ENCODE assay signal across 15 mouse cellular contexts in the genomic region with DNA sequence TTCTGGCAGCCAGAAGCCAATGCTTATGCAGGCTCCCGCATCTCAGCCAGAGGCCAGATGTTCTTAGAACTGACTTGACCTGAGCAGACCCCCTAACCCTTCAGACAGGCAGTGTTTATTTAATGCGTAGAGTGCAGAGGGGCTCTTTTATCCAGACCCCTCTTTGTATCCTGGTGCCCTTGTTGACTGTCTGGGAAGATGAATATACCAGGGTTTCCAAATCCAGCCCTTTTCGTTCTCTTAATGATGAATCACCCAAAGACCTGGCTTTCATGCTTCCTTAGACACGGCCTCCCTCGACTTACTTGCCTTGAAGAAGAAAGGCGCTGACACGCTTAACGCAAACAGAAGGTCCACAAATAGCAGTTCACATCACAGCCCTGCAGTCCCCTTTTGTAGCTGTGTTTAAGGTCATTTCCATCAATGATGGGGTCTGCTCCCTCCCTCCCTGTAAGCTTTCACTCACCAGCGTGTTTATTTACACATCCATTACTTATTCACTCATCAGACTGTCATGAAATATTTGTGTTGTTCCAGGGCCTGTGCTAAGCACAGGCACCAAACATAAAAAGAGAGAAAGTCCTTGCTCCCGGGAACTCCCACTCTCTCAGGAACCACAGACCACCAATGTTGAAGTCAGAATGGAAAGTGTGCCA. TPM values are rescaled to one million over a fixed set of nuclear protein-coding genes. Genes with fewer than 3 reads are reported as not detected.
DNase-seq lines count a peak whose midpoint lies in the region; ATAC-seq and TF ChIP-seq lines count a peak whose summit lies in the region.
"Had no signal": no experiment of that assay in that cellular context is flagged by ENCODE, and none has a peak within 500 bp of the region (broad histone marks: within the 10 kb centered on the region; RNA-seq: fewer than 3 reads in every experiment).

No protein-coding gene starts in this region.

- intact Hi-C loops in left cerebral cortex, adult 2 months (cut with DNase I) = no loop called here

- H3K9me3 ChIP-seq in hindbrain, postnatal 0 days (ENCODE audit: low read length) = no peaks in the 10 kb centered on the region
- H3K9me3 ChIP-seq in hindbrain, embryonic 14.5 days (ENCODE audit: control insufficient read depth, low read length) = no peaks in the 10 kb centered on the region
- no peaks in the 10 kb centered on the region for H3K9me3 ChIP-seq in midbrain, embryonic 11.5 days (ENCODE audit: control insufficient read depth, low read length)
- no peaks in the 10 kb centered on the region for H3K9me3 ChIP-seq in midbrain, embryonic 14.5 days (ENCODE audit: control insufficient read depth, low read length)
- H3K9me3 ChIP-seq in intestine, embryonic 16.5 days (ENCODE audit: control insufficient read depth, low read length) = 0 out of 2 replicates have a peak, but pooled peaks cover 5% of the 10 kb centered on the region
- H3K9me3 ChIP-seq: heart, embryonic 15.5 days; neural tube, embryonic 13.5 days had no signal

- ATAC-seq in hindbrain, postnatal 0 days = no peak
- ATAC-seq in hindbrain, embryonic 14.5 days (ENCODE audit: low FRiP score) = no peak
- 0 out of 2 replicates have a peak, but pooled peaks have one; percentile 22 for ATAC-seq in midbrain, embryonic 11.5 days (ENCODE audit: low FRiP score)
- no peak for ATAC-seq in midbrain, embryonic 14.5 days (ENCODE audit: low FRiP score, low TSS enrichment)
- ATAC-seq in intestine, embryonic 16.5 days = peak; percentile 8; the same call in 1 of the 2 replicates
- ATAC-seq: midbrain, embryonic 16.5 days had no signal

- no peaks in the 10 kb centered on the region for H3K4me1 ChIP-seq in hindbrain, postnatal 0 days (ENCODE audit: insufficient read depth, low read length)
- no peaks in the 10 kb centered on the region for H3K4me1 ChIP-seq in hindbrain, embryonic 14.5 days (replicated peaks; ENCODE audit: control insufficient read depth, insufficient read depth, low read length)
- peaks cover 12% of the 10 kb centered on the region for H3K4me1 ChIP-seq in midbrain, embryonic 11.5 days (ENCODE audit: control insufficient read depth, insufficient read depth, low read length)
- no peaks in the 10 kb centered on the region for H3K4me1 ChIP-seq in midbrain, embryonic 14.5 days (ENCODE audit: control insufficient read depth, insufficient read depth, low read length)
- peaks cover 16% of the 10 kb centered on the region for H3K4me1 ChIP-seq in intestine, embryonic 16.5 days (ENCODE audit: control insufficient read depth, insufficient read depth, low read length)
- H3K4me1 ChIP-seq: heart, embryonic 15.5 days; neural tube, embryonic 13.5 days had no signal

- no peak for TF ChIP-seq CTCF in hindbrain, postnatal 0 days (IDR thresholded peaks at IDR 0.05; ENCODE audit: low read depth)
- TF ChIP-seq CTCF in left cerebral cortex, adult 2 months (IDR thresholded peaks at IDR 0.05) = no peak

- H3K27me3 ChIP-seq in hindbrain, postnatal 0 days (ENCODE audit: insufficient read depth, low read length) = no peaks in the 10 kb centered on the region
- no peaks in the 10 kb centered on the region for H3K27me3 ChIP-seq in hindbrain, embryonic 14.5 days (ENCODE audit: control insufficient read depth, insufficient read depth, low read length)
- no peaks in the 10 kb centered on the region for H3K27me3 ChIP-seq in midbrain, embryonic 11.5 days (ENCODE audit: control insufficient read depth, insufficient read depth, low read length)
- H3K27me3 ChIP-seq in midbrain, embryonic 14.5 days (ENCODE audit: control insufficient read depth, insufficient read depth, low read length) = no peaks in the 10 kb centered on the region
- no peaks in the 10 kb centered on the region for H3K27me3 ChIP-seq in intestine, embryonic 16.5 days (replicated peaks; ENCODE audit: control insufficient read depth, insufficient read depth, low read length)
- H3K27me3 ChIP-seq: heart, embryonic 15.5 days had no signal

- 0 out of 2 replicates have a peak overlapping the region, but pooled peaks have one; percentile 9 for H3K9ac ChIP-seq in hindbrain, postnatal 0 days (replicated peaks; ENCODE audit: low read length)
- no peak overlapping the region for H3K9ac ChIP-seq in hindbrain, embryonic 14.5 days
- H3K9ac ChIP-seq in midbrain, embryonic 11.5 days (ENCODE audit: low read length) = no peak overlapping the region
- H3K9ac ChIP-seq in midbrain, embryonic 14.5 days (replicated peaks; ENCODE audit: low read length) = no peak overlapping the region
- H3K9ac ChIP-seq in intestine, embryonic 16.5 days (ENCODE audit: low read depth, low read length) = no peak overlapping the region
- H3K9ac ChIP-seq: heart, embryonic 15.5 days; neural tube, embryonic 13.5 days had no signal

- no peak overlapping the region for H3K4me2 ChIP-seq in hindbrain, postnatal 0 days (ENCODE audit: low read depth, low read length)
- H3K4me2 ChIP-seq in hindbrain, embryonic 14.5 days (replicated peaks) = no peak overlapping the region
- no peak overlapping the region for H3K4me2 ChIP-seq in midbrain, embryonic 11.5 days
- no peak overlapping the region for H3K4me2 ChIP-seq in midbrain, embryonic 14.5 days (ENCODE audit: low read length)
- no peak overlapping the region for H3K4me2 ChIP-seq in intestine, embryonic 16.5 days (ENCODE audit: low read depth, low read length)
- H3K4me2 ChIP-seq: heart, embryonic 15.5 days; neural tube, embryonic 13.5 days had no signal

- WGBS in hindbrain, postnatal 0 days = 26% methylated on average over 10 of the region's 10 CpGs
- 17% methylated on average over 10 of the region's 10 CpGs for WGBS in hindbrain, embryonic 14.5 days
- 36% methylated on average over 10 of the region's 10 CpGs for WGBS in midbrain, embryonic 11.5 days
- 36% methylated on average over 10 of the region's 10 CpGs for WGBS in midbrain, embryonic 14.5 days
- 28% methylated on average over 10 of the region's 10 CpGs for WGBS in intestine, embryonic 16.5 days

- H3K36me3 ChIP-seq in hindbrain, postnatal 0 days (ENCODE audit: insufficient read depth, low read length) = peaks cover 15% of the 10 kb centered on the region
- peaks cover 30% of the 10 kb centered on the region for H3K36me3 ChIP-seq in hindbrain, embryonic 14.5 days (replicated peaks; ENCODE audit: control insufficient read depth, insufficient read depth)
- H3K36me3 ChIP-seq in midbrain, embryonic 11.5 days (ENCODE audit: control insufficient read depth, insufficient read depth, low read length) = no peaks in the 10 kb centered on the region
- peaks cover 18% of the 10 kb centered on the region; the same call in 1 of the 2 replicates for H3K36me3 ChIP-seq in midbrain, embryonic 14.5 days (ENCODE audit: control insufficient read depth, insufficient read depth, low read length)
- H3K36me3 ChIP-seq in intestine, embryonic 16.5 days (ENCODE audit: control insufficient read depth, insufficient read depth, low read length) = no peaks in the 10 kb centered on the region

- H3K4me3 ChIP-seq in hindbrain, postnatal 0 days (ENCODE audit: low read length) = no peak overlapping the region
- no peak overlapping the region for H3K4me3 ChIP-seq in hindbrain, embryonic 14.5 days (replicated peaks; ENCODE audit: low read length)
- no peak overlapping the region for H3K4me3 ChIP-seq in midbrain, embryonic 11.5 days (ENCODE audit: low read depth, low read length)
- H3K4me3 ChIP-seq in midbrain, embryonic 14.5 days (replicated peaks; ENCODE audit: low read depth, low read length) = no peak overlapping the region
- no peak overlapping the region for H3K4me3 ChIP-seq in intestine, embryonic 16.5 days (ENCODE audit: low read length)
- no peak overlapping the region for H3K4me3 ChIP-seq in left cerebral cortex, adult 2 months
- H3K4me3 ChIP-seq: heart, embryonic 15.5 days; neural tube, embryonic 13.5 days had no signal

- H3K27ac ChIP-seq in hindbrain, postnatal 0 days = no peak overlapping the region
- H3K27ac ChIP-seq in hindbrain, embryonic 14.5 days = no peak overlapping the region
- no peak overlapping the region for H3K27ac ChIP-seq in midbrain, embryonic 11.5 days (ENCODE audit: low read depth, low read length)
- H3K27ac ChIP-seq in midbrain, embryonic 14.5 days (replicated peaks; ENCODE audit: low read depth, low read length) = no peak overlapping the region
- H3K27ac ChIP-seq in intestine, embryonic 16.5 days (ENCODE audit: low read length) = peak overlapping the region; percentile 47; the same call in 1 of the 2 replicates
- no peak overlapping the region for H3K27ac ChIP-seq in left cerebral cortex, adult 2 months
- H3K27ac ChIP-seq: heart, embryonic 15.5 days; neural tube, embryonic 13.5 days had no signal

- DNase-seq in hindbrain, postnatal 0 days (ENCODE audit: low spot score) = no peak
- DNase-seq in hindbrain, embryonic 14.5 days (ENCODE audit: low spot score) = no peak
- no peak for DNase-seq in midbrain, embryonic 11.5 days (ENCODE audit: low spot score, missing footprints)
- DNase-seq in midbrain, embryonic 14.5 days = no peak
- no peak for DNase-seq in left cerebral cortex, adult 2 months (ENCODE audit: extremely low spot score in 1 of 2, low spot score in 2 of 2)
- no peak for DNase-seq in kidney, adult 18-20 months
- no peak for DNase-seq in urinary bladder, postnatal 4 days (ENCODE audit: low spot score in 2 of 2)
- DNase-seq: cerebellum, adult 8-10 months; lung, postnatal 36 days; right cerebral cortex, adult 18-20 months; thymus, postnatal 14 days had no signal

RNA-seq across cellular contexts. Expression of a gene that starts 17.7 kb away (rescaled TPM):
- 33.1 and 44.4 TPM in 2 replicates for total RNA-seq in hindbrain, postnatal 0 days (2014; rRNA removed)
- 25.7 and 28.5 TPM in 2 replicates for polyA plus RNA-seq in hindbrain, postnatal 0 days (2015; fragmentation: Nextera tagmentation; extraction: Ambion mirVana)
- polyA plus RNA-seq in hindbrain, embryonic 14.5 days (2014; fragmentation: Nextera tagmentation; extraction: Ambion mirVana) = 31.7 and 37.0 TPM in 2 replicates
- 36.3 and 38.0 TPM in 2 replicates for polyA plus RNA-seq in midbrain, embryonic 11.5 days (2014; fragmentation: Nextera tagmentation; extraction: Ambion mirVana)
- 36.3 and 41.5 TPM in 2 replicates for polyA plus RNA-seq in midbrain, embryonic 14.5 days (2014; fragmentation: Nextera tagmentation; extraction: Ambion mirVana)
- polyA plus RNA-seq in intestine, embryonic 16.5 days (2015; fragmentation: Nextera tagmentation; extraction: Ambion mirVana) = 126 and 128 TPM in 2 replicates
- total RNA-seq in left cerebral cortex, adult 2 months (2021) = 10 to 100 TPM; 36.2 to 36.9 TPM

RNA-seq across cellular contexts. Expression of a gene that starts 17.7 kb away (rescaled TPM):
- 18.9 and 19.1 TPM in 2 replicates for total RNA-seq in hindbrain, postnatal 0 days (2014; rRNA removed)
- 14.5 and 15.7 TPM in 2 replicates for polyA plus RNA-seq in hindbrain, postnatal 0 days (2015; fragmentation: Nextera tagmentation; extraction: Ambion mirVana)
- 15.1 and 15.3 TPM in 2 replicates for polyA plus RNA-seq in hindbrain, embryonic 14.5 days (2014; fragmentation: Nextera tagmentation; extraction: Ambion mirVana)
- polyA plus RNA-seq in midbrain, embryonic 11.5 days (2014; fragmentation: Nextera tagmentation; extraction: Ambion mirVana) = 19.0 and 23.1 TPM in 2 replicates
- polyA plus RNA-seq in midbrain, embryonic 14.5 days (2014; fragmentation: Nextera tagmentation; extraction: Ambion mirVana) = 16.1 and 17.2 TPM in 2 replicates
- polyA plus RNA-seq in intestine, embryonic 16.5 days (2015; fragmentation: Nextera tagmentation; extraction: Ambion mirVana) = 23.9 and 24.2 TPM in 2 replicates
- total RNA-seq in left cerebral cortex, adult 2 months (2021) = 10 to 100 TPM; 12.5 to 13.1 TPM

RNA-seq across cellular contexts. Expression of a gene that starts 52.2 kb away (rescaled TPM):
- 120 and 127 TPM in 2 replicates for total RNA-seq in hindbrain, postnatal 0 days (2014; rRNA removed)
- polyA plus RNA-seq in hindbrain, postnatal 0 days (2015; fragmentation: Nextera tagmentation; extraction: Ambion mirVana) = 105 and 110 TPM in 2 replicates
- polyA plus RNA-seq in hindbrain, embryonic 14.5 days (2014; fragmentation: Nextera tagmentation; extraction: Ambion mirVana) = 57.0 and 58.8 TPM in 2 replicates
- polyA plus RNA-seq in midbrain, embryonic 11.5 days (2014; fragmentation: Nextera tagmentation; extraction: Ambion mirVana) = 82.5 and 85.0 TPM in 2 replicates
- 76.4 and 149 TPM in 2 replicates for polyA plus RNA-seq in midbrain, embryonic 14.5 days (2014; fragmentation: Nextera tagmentation; extraction: Ambion mirVana)
- 85.0 and 89.4 TPM in 2 replicates for polyA plus RNA-seq in intestine, embryonic 16.5 days (2015; fragmentation: Nextera tagmentation; extraction: Ambion mirVana)
- 10 to 100 TPM; 11.2 to 16.4 TPM for total RNA-seq in left cerebral cortex, adult 2 months (2021)

Comparison
In these comparisons a context has a peak if more than half of its experiments do, and no peak if none do; other contexts are left out.
1. ATAC-seq: peak in midbrain, embryonic 11.5 days (single experiment) and intestine, embryonic 16.5 days (single experiment); none in hindbrain, postnatal 0 days (single experiment), hindbrain, embryonic 14.5 days (single experiment) and midbrain, embryonic 14.5 days (single experiment).